Mouse (Mus musculus) lung, embryonic 14.5 days (tissue): ENCODE results near the gene Mdga2. TPM values are rescaled to one million over a fixed set of nuclear protein-coding genes. Genes with fewer than 3 reads are reported as not detected.

ENCODE experiments used
- ATAC-seq: fragments of 200-750 bp; cut with Nextera tagmentation; 2 replicates; pipeline ENCODE4 v1.8.0; 2017; ENCODE audit warnings: mild to moderate bottlenecking, moderate TSS enrichment, moderate library complexity; ENCODE audit not compliant: insufficient read depth
- DNase-seq: peaks from one replicate; pipeline ENCODE4 v3.0.0-alpha.2; 2015
- H3K27ac ChIP-seq: fragments of 300-500 bp; sonication (generic); 2 replicates; pipeline ENCODE4 v1.5.1; 2014; ENCODE audit warnings: low read depth, mild to moderate bottlenecking, moderate library complexity
- H3K27me3 ChIP-seq: fragments of 300-500 bp; sonication (generic); 2 replicates; pipeline ENCODE4 v1.6.1; 2014; ENCODE audit warnings: low read length, control low read depth; ENCODE audit not compliant: insufficient read depth
- H3K36me3 ChIP-seq: fragments of 300-500 bp; sonication (generic); 2 replicates; pipeline ENCODE4 v1.6.1; 2014; ENCODE audit warnings: control low read depth; ENCODE audit not compliant: insufficient read depth
- H3K4me1 ChIP-seq: fragments of 300-500 bp; sonication (generic); 2 replicates; pipeline ENCODE4 v1.6.1; 2014; ENCODE audit warnings: antibody characterized with exemption, control low read depth; ENCODE audit not compliant: insufficient read depth
- H3K4me2 ChIP-seq: fragments of 300-500 bp; sonication (generic); 2 replicates; pipeline ENCODE4 v1.6.1; 2014; ENCODE audit warnings: mild to moderate bottlenecking
- H3K4me3 ChIP-seq: fragments of 300-500 bp; sonication (generic); 2 replicates; pipeline ENCODE4 v1.5.1; 2014; ENCODE audit warnings: low read depth, low read length
- H3K9ac ChIP-seq: fragments of 300-500 bp; sonication (generic); 2 replicates; pipeline ENCODE4 v1.6.1; 2014
- H3K9me3 ChIP-seq: fragments of 300-500 bp; sonication (generic); 2 replicates; pipeline ENCODE4 v1.6.1; 2016; ENCODE audit warnings: low read depth, low read length, control low read depth
- CTCF ChIP-seq: IDR thresholded peaks from 2 replicates; pipeline ENCODE4 v1.5.1; 2016; ENCODE audit warnings: antibody characterized with exemption, low read depth
- WGBS: fragments of 180-500 bp; shearing (Covaris S2); extraction: QIAGEN DNeasy Blood & Tissue Kit; methylation state at CpG from one replicate; pipeline ENCODE4 v1.1.7; 2014; 5-methylcytosine and 5-hydroxymethylcytosine counted together
- polyA plus RNA-seq: library from polyadenylated mRNA; unstranded; fragments of >200 nt; fragmentation: Nextera tagmentation; extraction: Ambion mirVana; gene quantifications from 2 replicates; pipeline ENCODE4 v1.2.1, GENCODE M21; 2014

Mdga2 gene
- polyA plus RNA-seq, 1 experiment from 2014 or later: 0.41 TPM

DNA sequence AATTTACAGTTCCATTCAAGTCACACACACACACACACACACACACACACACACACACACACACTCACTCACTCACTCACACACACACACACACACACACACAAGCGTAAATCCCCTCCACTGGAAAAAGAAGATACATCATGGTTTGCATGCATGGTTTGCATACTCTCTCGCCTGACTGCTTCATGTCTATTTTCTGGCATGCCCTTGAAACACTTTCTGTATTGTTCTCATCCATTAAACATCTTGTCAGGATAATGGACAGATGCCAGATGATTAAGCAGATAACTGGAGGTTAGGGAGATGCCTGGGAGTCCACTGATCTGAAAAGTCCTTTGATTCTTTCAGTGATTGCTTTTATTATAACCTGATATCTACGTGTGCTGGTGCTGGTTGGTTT lies 665.5 kb downstream of the Mdga2 start:
- no peak overlapping the region for H3K27ac ChIP-seq
- peak; percentile 37 for DNase-seq
- no peaks in the 10 kb centered on the region for H3K27me3 ChIP-seq
- 79% methylated on average over 3 of the region's 3 CpGs for WGBS
- no peaks in the 10 kb centered on the region for H3K4me1 ChIP-seq
- H3K36me3 ChIP-seq: no peaks in the 10 kb centered on the region
- ATAC-seq: no peak
- no peak overlapping the region for H3K9ac ChIP-seq
- no peaks in the 10 kb centered on the region for H3K9me3 ChIP-seq
- no peak overlapping the region for H3K4me2 ChIP-seq
- H3K4me3 ChIP-seq: no peak overlapping the region
- no peak for TF ChIP-seq CTCF

DNA sequence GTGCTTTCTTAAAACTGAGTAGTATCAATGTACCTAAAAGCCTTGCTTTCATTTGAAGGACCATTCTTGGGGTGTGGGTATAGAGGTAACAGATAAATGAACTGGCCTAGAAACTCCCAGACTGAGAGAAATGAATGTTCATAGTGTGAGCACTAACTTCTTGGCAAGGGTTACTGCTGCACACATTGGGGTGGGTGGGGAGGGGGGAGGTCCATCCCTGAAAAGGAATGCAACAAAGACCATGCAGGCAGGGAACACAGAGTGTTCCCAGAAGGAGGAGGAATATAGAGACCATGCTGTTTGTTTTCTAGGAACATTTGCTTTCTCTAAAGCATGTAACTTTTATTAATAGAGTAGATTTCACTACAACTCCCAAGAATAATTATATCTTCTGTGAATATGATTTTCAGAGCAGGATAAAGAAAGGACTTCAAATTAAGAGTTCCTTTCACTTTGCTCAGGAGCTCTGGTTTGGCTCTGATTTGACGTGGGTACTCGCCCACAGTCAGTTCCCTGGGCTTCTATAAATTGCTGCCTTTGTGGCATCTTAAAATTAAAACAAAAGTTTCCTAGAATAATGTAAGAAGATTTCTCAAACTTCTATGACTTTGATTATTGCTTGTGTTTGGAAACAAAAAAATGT lies 666.0 kb downstream of the Mdga2 start:
- H3K9ac ChIP-seq: no peak overlapping the region
- H3K9me3 ChIP-seq: no peaks in the 10 kb centered on the region
- no peak overlapping the region for H3K4me2 ChIP-seq
- H3K27me3 ChIP-seq: no peaks in the 10 kb centered on the region
- no peak overlapping the region for H3K4me3 ChIP-seq
- DNase-seq (no peak), ATAC-seq (no peak; the same call in 1 of the 2 replicates)
- no peaks in the 10 kb centered on the region for H3K36me3 ChIP-seq
- 57% methylated on average over 2 of the region's 2 CpGs for WGBS
- no peaks in the 10 kb centered on the region for H3K4me1 ChIP-seq
- no peak overlapping the region for H3K27ac ChIP-seq
- no peak for TF ChIP-seq CTCF

DNA sequence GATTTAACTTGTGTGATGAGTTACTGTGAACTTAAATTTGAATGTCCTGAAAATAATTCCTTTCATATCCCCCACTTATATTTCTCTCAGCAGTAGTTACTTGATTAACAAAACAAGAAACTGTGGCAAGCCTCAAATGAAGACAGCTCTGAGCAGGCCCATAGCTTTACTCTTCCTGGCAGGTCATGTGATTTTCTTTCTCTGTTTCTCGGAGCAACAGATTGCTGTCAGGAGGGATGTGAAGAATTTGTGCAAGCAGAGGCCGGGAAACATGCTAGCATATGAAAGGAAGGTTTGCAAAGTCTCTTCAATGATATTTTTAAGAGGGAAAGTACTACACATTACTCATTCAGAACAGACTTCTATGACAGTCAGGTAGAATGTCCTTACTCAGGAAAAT lies 697.4 kb downstream of the Mdga2 start:
- Histone ChIP-seq H3K4me2 (no peak overlapping the region), H3K27ac (no peak overlapping the region), H3K36me3 (no peaks in the 10 kb centered on the region), H3K9me3 (no peaks in the 10 kb centered on the region), H3K9ac (no peak overlapping the region), H3K4me1 (no peaks in the 10 kb centered on the region), H3K27me3 (no peaks in the 10 kb centered on the region), H3K4me3 (no peak overlapping the region)
- no peak for DNase-seq
- TF ChIP-seq CTCF: no peak
- ATAC-seq: no peak
- WGBS: 46% methylated on average over 2 of the region's 2 CpGs

DNA sequence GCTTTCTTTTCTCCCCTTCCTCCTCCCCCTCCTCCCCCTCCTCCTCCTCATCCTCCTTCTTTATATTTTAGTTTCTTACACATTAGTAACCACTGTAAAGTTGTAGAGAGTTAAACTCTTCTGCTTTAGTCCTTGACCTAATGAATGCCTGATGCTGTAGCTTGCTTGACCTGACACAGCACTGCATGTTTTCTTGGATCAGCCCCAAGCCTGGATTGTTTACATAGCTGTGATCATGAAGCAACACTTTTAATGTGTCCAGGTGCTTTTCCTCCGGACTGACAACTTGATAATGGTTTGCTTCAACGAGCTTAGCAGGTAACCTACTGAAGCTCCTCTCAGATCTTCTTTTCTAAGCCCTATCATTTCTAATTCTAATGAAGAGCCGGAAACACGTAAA lies 723.1 kb downstream of the Mdga2 start:
- ATAC-seq: no peak
- TF ChIP-seq CTCF: no peak
- 54% methylated on average over 4 of the region's 4 CpGs for WGBS

DNA sequence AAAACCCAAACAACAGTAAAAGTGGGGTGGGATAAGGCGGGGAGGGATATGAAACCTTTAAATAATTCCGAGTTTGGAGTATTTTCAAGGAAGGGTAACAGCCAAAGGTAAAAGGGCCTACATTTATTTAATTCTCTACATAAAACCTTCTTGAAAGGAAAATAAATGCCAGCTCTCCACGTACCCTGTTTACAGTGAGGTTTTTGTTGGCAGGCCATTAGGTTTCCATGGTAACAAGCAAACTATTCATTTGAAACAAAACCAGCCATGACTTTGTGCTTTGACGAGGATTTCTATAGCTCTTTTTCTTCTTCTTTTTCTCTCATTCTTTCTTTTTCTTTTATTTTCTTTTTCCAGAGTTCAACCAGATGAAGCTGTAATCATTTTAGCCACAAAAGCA lies 751.5 kb downstream of the Mdga2 start:
- no peaks in the 10 kb centered on the region for H3K27me3 ChIP-seq
- H3K4me3 ChIP-seq: no peak overlapping the region
- 40% methylated on average over 4 of the region's 4 CpGs for WGBS
- DNase-seq: peak; percentile 64
- no peaks in the 10 kb centered on the region for H3K36me3 ChIP-seq
- H3K27ac ChIP-seq: no peak overlapping the region
- no peak for ATAC-seq
- H3K9me3 ChIP-seq: no peaks in the 10 kb centered on the region
- no peak for TF ChIP-seq CTCF
- no peak overlapping the region for H3K4me2 ChIP-seq
- no peak overlapping the region for H3K9ac ChIP-seq
- H3K4me1 ChIP-seq: no peaks in the 10 kb centered on the region

More for the DNA sequence above, 723.1 kb downstream of the Mdga2 start:
- no peak overlapping the region for H3K4me2 ChIP-seq
- no peak overlapping the region for H3K4me3 ChIP-seq
- H3K4me1 ChIP-seq: no peaks in the 10 kb centered on the region
- H3K27ac ChIP-seq: no peak overlapping the region
- H3K9me3 ChIP-seq: no peaks in the 10 kb centered on the region
- no peaks in the 10 kb centered on the region for H3K27me3 ChIP-seq
- H3K9ac ChIP-seq: no peak overlapping the region
- no peaks in the 10 kb centered on the region for H3K36me3 ChIP-seq
- DNase-seq: no peak

DNA sequence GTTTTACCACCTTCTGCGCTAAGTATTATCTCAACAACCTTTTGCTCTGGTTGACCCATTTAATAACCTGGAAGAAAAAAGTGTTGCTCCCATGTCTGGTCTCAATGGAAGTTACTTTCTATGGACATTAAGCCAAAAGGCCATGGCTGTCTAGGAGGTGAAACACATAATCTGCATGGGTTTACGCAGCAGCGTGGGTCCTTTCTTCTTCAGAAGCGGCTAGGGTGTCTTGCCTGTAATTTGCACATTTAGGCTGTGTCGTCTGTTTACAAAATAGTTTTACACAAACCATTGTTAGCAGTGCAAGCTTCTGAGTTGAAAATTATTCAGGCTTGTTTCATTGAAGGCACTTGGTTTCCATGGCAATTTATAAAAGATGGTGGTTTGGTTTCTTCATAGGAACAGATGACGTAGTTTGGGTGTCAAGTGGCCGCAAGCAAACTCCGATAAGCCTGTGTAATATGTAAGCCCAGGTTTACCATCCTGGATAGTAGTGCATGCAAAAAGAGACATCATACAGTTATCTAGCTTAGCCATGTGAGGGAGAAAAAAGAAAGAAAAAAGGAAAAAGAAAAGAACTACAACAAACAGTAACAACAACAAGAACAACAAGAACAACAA lies 752.0 kb downstream of the Mdga2 start:
- WGBS: 83% methylated on average over 8 of the region's 8 CpGs
- Histone ChIP-seq H3K27ac (no peak overlapping the region), H3K4me3 (no peak overlapping the region), H3K4me1 (no peaks in the 10 kb centered on the region), H3K27me3 (no peaks in the 10 kb centered on the region), H3K36me3 (no peaks in the 10 kb centered on the region), H3K9me3 (no peaks in the 10 kb centered on the region), H3K9ac (no peak overlapping the region), H3K4me2 (no peak overlapping the region)
- TF ChIP-seq CTCF: no peak
- ATAC-seq (no peak), DNase-seq (no peak)

DNA sequence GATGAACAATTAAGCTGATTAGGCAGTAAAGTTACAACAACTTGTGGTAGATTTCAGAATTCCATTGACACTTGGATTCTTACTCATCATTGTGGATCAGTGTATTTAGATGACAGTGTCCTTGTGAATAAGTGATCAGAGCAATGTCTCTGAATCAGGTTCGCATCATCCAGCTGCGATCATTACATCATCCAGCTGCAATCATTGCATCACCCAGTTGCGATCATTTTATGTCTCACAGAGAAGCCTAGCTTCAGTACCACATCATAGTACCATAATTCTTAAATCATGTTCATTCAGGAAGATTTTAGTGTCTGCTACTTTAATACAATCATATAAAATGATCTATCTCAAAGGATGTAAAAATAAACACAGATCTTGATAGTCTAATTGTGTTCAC lies 756.8 kb downstream of the Mdga2 start:
- WGBS: 91% methylated on average over 3 of the region's 3 CpGs
- H3K4me3 ChIP-seq: no peak overlapping the region

More for the DNA sequence above, 756.8 kb downstream of the Mdga2 start:
- ATAC-seq: no peak
- H3K9ac ChIP-seq: no peak overlapping the region
- no peaks in the 10 kb centered on the region for H3K36me3 ChIP-seq
- no peaks in the 10 kb centered on the region for H3K9me3 ChIP-seq
- no peak overlapping the region for H3K4me2 ChIP-seq
- TF ChIP-seq CTCF: no peak
- no peak for DNase-seq
- H3K27ac ChIP-seq: no peak overlapping the region
- no peaks in the 10 kb centered on the region for H3K27me3 ChIP-seq
- no peaks in the 10 kb centered on the region for H3K4me1 ChIP-seq
